Mouse (Mus musculus) liver, embryonic 15.5 days (tissue): ENCODE measurements at regions not wholly inside any gene's neighbourhood (a gene's known extent, or its start where the extent isn't known, plus 50 kb on each side); places are given as distances from the start of the nearest gene placed in this dataset.

Experiments
- ATAC-seq: fragments of 200-750 bp; cut with Nextera tagmentation; 2 replicates; pipeline ENCODE4 v1.8.0; 2017; ENCODE audit warnings: moderate number of reproducible peaks, mild to moderate bottlenecking, moderate library complexity; ENCODE audit not compliant: insufficient read depth
- H3K27ac ChIP-seq: fragments of 300-500 bp; sonication (generic); replicated peaks from 2 replicates; pipeline ENCODE4 v1.5.1; 2015; ENCODE audit warnings: mild to moderate bottlenecking, inconsistent platforms
- H3K27me3 ChIP-seq: fragments of 300-500 bp; sonication (generic); 2 replicates; pipeline ENCODE4 v1.6.1; 2015; ENCODE audit warnings: mild to moderate bottlenecking, inconsistent platforms
- H3K36me3 ChIP-seq: fragments of 300-500 bp; sonication (generic); replicated peaks from 2 replicates; pipeline ENCODE4 v1.6.1; 2015; ENCODE audit warnings: moderate library complexity, mild to moderate bottlenecking, inconsistent platforms
- H3K4me1 ChIP-seq: fragments of 300-500 bp; sonication (generic); replicated peaks from 2 replicates; pipeline ENCODE4 v1.6.1; 2015; ENCODE audit warnings: inconsistent platforms
- H3K4me2 ChIP-seq: fragments of 300-500 bp; sonication (generic); 2 replicates; pipeline ENCODE4 v1.6.1; 2015; ENCODE audit warnings: moderate library complexity, mild to moderate bottlenecking, inconsistent platforms
- H3K4me3 ChIP-seq: fragments of 300-500 bp; sonication (generic); replicated peaks from 2 replicates; pipeline ENCODE4 v1.5.1; 2015; ENCODE audit warnings: mild to moderate bottlenecking, inconsistent platforms
- H3K9ac ChIP-seq: fragments of 300-500 bp; sonication (generic); 2 replicates; pipeline ENCODE4 v1.6.1; 2015; ENCODE audit warnings: moderate library complexity, mild to moderate bottlenecking, inconsistent platforms
- H3K9me3 ChIP-seq: fragments of 300-500 bp; sonication (generic); replicated peaks from 2 replicates; pipeline ENCODE4 v1.6.1; 2016; ENCODE audit warnings: inconsistent platforms
- WGBS: fragments of 180-500 bp; shearing (Covaris S2); methylation state at CpG from one replicate; pipeline ENCODE4 v1.1.7; 2015; ENCODE audit warnings: mixed read lengths; ENCODE audit not compliant: insufficient replicate concordance; 5-methylcytosine and 5-hydroxymethylcytosine counted together

DNA sequence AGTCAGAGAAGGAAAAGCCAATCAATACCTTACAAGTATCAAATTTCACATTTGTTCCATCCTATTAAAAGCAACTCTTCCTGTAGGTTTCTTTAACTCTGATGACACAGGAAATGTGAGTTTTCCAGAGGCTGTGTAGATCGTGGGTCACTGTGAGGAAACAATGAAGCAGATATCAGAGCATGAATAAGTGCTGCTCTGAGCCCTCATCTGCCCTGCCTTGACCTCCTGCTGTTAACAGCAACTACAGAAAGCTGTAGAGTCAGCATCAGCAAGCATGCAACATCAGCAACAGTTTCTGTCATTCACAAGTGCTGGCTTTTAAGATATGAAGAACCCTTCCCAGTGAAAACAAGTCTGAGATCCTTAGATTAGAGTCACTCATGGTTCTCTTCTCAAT is 176.2 kb upstream of the A1bg start:
- Histone ChIP-seq H3K4me2 (no peak overlapping the region), H3K9me3 (no peaks in the 10 kb centered on the region), H3K9ac (no peak overlapping the region), H3K27me3 (no peaks in the 10 kb centered on the region), H3K27ac (no peak overlapping the region), H3K4me3 (no peak overlapping the region), H3K36me3 (no peaks in the 10 kb centered on the region), H3K4me1 (no peaks in the 10 kb centered on the region)
- ATAC-seq: no peak
- 8% methylated on average over 1 of the region's 1 CpGs for WGBS

DNA sequence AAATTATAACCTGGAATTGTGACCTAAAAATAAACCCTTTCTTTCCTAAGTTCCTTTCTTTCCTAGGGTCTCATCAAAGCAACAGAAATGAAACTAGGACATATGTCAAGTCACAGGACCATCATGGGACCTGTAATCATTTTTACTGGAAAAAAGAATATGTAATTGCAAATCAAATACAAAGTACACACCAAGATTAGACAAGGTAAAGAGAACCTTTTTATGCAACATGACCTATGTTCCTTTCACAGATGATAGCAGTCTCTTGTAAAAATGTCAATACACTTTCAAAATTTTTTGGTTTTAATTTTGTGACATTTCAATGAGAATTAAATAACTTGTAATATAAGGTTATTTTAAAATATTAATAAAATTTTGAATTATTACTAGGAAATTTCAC is 175.7 kb upstream of the A1bg start:
- Histone ChIP-seq H3K9me3 (no peaks in the 10 kb centered on the region), H3K27me3 (no peaks in the 10 kb centered on the region), H3K36me3 (no peaks in the 10 kb centered on the region), H3K4me1 (no peaks in the 10 kb centered on the region), H3K4me3 (no peak overlapping the region), H3K9ac (no peak overlapping the region), H3K4me2 (no peak overlapping the region), H3K27ac (no peak overlapping the region)
- ATAC-seq: no peak

GRCm38 (mm10) chr15:61096021-61096781 is 173.4 kb upstream of the A1bg start:
- no peaks in the 10 kb centered on the region for H3K9me3 ChIP-seq
- no peak overlapping the region for H3K4me3 ChIP-seq
- no peak overlapping the region for H3K4me2 ChIP-seq
- H3K27me3 ChIP-seq: no peaks in the 10 kb centered on the region
- WGBS: 55% methylated on average over 3 of the region's 3 CpGs
- ATAC-seq: no peak
- no peak overlapping the region for H3K27ac ChIP-seq
- no peaks in the 10 kb centered on the region for H3K36me3 ChIP-seq
- H3K4me1 ChIP-seq: no peaks in the 10 kb centered on the region
- no peak overlapping the region for H3K9ac ChIP-seq

DNA sequence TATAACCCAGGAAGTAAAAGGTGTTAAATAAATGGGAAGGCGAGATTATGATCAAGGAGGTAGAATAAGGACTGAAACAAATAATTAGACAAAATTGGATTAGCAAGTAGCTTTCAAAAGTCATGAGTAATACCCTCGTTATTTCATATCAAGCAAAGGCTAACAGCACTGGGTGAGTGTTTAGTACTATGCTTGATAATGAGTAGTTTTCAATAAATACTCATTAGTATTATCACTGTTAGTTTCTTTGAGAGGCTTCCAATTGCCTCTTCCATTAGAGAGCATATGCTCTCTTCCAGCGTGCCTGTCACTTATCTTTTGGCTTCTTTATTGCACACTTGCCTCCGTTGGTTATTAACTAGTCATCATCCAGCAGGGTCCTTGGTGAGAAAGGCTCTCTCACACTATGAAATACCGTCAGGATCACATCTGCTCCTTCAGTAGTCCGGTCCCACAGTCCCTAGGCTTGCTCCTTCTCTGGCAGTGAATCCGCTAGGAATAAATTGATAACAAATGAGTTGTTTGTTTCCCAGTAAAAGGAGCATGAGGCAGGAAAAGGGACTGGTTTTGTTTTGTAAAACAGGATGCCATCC is 132.3 kb upstream of the A1bg start:
- no peak overlapping the region for H3K4me3 ChIP-seq
- H3K27me3 ChIP-seq: no peaks in the 10 kb centered on the region
- no peaks in the 10 kb centered on the region for H3K9me3 ChIP-seq
- no peak for ATAC-seq
- WGBS: 58% methylated on average over 7 of the region's 7 CpGs
- H3K9ac ChIP-seq: no peak overlapping the region
- no peaks in the 10 kb centered on the region for H3K36me3 ChIP-seq
- no peak overlapping the region for H3K4me2 ChIP-seq
- no peaks in the 10 kb centered on the region for H3K4me1 ChIP-seq
- no peak overlapping the region for H3K27ac ChIP-seq

DNA sequence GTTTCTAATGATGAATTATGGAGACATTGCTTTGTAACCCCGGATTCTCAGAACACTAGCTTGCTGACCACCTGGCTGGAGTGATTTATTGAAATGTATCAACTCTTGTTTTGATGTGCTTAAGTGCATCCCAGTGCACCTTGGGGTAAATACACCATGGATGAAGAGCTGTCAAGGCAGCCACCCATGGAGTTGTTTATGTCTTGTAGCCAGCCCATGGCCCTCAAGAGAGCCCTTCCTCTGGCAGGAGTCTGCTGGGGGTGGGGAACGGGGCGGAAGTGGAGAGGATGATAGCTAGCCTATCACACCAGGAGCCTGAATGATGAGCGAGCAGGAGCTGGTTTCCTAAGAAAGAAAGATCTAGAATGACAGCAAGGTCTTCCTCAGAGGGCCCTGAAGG is 128.6 kb upstream of the A1bg start:
- no peak overlapping the region for H3K27ac ChIP-seq
- H3K27me3 ChIP-seq: no peaks in the 10 kb centered on the region
- no peak overlapping the region for H3K9ac ChIP-seq
- no peak overlapping the region for H3K4me3 ChIP-seq
- WGBS: 48% methylated on average over 4 of the region's 4 CpGs
- H3K4me2 ChIP-seq: no peak overlapping the region
- no peaks in the 10 kb centered on the region for H3K4me1 ChIP-seq
- no peaks in the 10 kb centered on the region for H3K9me3 ChIP-seq
- no peak for ATAC-seq
- no peaks in the 10 kb centered on the region for H3K36me3 ChIP-seq

- Histone ChIP-seq H3K9me3 (no peaks in the 10 kb centered on the region), H3K4me2 (no peak overlapping the region), H3K27me3 (no peaks in the 10 kb centered on the region), H3K27ac (no peak overlapping the region), H3K4me1 (no peaks in the 10 kb centered on the region), H3K9ac (no peak overlapping the region), H3K4me3 (no peak overlapping the region), H3K36me3 (no peaks in the 10 kb centered on the region)
- 72% methylated on average over 3 of the region's 3 CpGs for WGBS
- no peak for ATAC-seq
These were observed 86.7 kb upstream of the A1bg start for GRCm38 (mm10) chr15:61009509-61009908.

GRCm38 (mm10) chr15:61007461-61008059 is 84.7 kb upstream of the A1bg start:
- no peak overlapping the region for H3K27ac ChIP-seq
- ATAC-seq: no peak
- no peak overlapping the region for H3K4me2 ChIP-seq
- no peaks in the 10 kb centered on the region for H3K36me3 ChIP-seq
- H3K4me3 ChIP-seq: no peak overlapping the region
- no peaks in the 10 kb centered on the region for H3K27me3 ChIP-seq
- no peak overlapping the region for H3K9ac ChIP-seq
- no peaks in the 10 kb centered on the region for H3K4me1 ChIP-seq
- WGBS: 52% methylated on average over 3 of the region's 3 CpGs
- no peaks in the 10 kb centered on the region for H3K9me3 ChIP-seq

DNA sequence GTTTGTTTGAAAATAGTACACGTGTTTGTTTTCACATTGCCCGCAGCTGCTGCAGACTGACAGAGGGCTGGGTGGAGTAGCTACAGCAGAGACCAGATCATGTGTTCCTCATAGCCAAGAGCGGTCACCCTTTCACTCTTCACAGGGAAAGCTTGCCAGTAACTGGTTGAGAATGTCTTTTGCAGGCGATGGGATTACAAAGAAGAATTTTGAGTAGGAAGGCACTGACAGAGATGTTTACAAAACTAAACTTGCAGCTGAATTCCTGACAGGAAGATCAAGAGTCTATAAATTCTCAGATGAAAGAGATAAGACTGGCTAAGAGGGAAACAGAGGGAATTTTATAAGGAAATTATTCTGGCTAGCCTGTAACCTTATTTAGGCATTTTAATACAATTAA is 83.8 kb upstream of the A1bg start:
- Histone ChIP-seq H3K36me3 (no peaks in the 10 kb centered on the region), H3K4me3 (no peak overlapping the region), H3K9me3 (no peaks in the 10 kb centered on the region), H3K4me1 (no peaks in the 10 kb centered on the region), H3K27me3 (no peaks in the 10 kb centered on the region), H3K9ac (no peak overlapping the region), H3K4me2 (no peak overlapping the region), H3K27ac (no peak overlapping the region)
- 46% methylated on average over 4 of the region's 4 CpGs for WGBS
- no peak for ATAC-seq

DNA sequence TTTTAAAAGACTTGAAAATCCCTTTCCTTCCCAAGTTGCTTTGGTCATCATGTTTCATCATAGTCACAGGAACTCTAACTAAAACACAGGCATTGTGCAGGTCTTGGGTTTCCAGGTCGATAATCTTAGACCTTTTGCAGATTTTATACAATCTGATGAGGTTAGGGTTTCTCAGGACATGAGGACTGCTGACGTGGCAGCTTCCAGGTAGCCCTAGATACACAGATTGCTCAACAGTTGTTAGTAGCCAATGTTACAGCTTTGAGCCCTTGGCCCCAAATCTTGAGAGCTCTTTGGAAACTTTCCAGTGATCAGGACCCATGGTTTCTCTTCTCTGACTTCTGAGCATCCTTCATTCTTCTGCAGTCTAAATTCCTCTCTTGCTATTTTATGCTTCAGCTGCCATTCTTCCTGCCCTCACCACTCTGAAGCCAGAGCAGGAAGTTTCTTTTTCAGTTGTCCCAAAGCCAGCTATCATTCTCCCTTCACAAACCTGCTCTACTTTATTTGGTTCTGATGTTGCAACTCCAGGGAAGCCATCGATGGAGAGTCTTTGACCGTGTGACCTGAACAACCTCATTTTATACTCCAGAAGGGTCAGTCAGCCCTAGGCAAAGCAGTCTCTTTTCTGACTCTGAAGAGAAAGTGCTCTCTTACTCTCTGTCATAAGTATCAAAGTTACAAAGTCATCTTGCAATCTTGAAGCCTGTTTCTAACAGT is 71.3 kb upstream of the A1bg start:
- no peak overlapping the region for H3K4me3 ChIP-seq
- no peaks in the 10 kb centered on the region for H3K4me1 ChIP-seq
- H3K27ac ChIP-seq: no peak overlapping the region
- H3K9ac ChIP-seq: no peak overlapping the region
- no peaks in the 10 kb centered on the region for H3K36me3 ChIP-seq
- 55% methylated on average over 4 of the region's 4 CpGs for WGBS
- ATAC-seq: no peak
- no peaks in the 10 kb centered on the region for H3K9me3 ChIP-seq
- H3K27me3 ChIP-seq: no peaks in the 10 kb centered on the region
- no peak overlapping the region for H3K4me2 ChIP-seq

- Histone ChIP-seq H3K9ac (no peak overlapping the region), H3K4me3 (no peak overlapping the region), H3K9me3 (no peaks in the 10 kb centered on the region), H3K27ac (no peak overlapping the region), H3K36me3 (no peaks in the 10 kb centered on the region), H3K27me3 (no peaks in the 10 kb centered on the region), H3K4me2 (no peak overlapping the region), H3K4me1 (no peaks in the 10 kb centered on the region)
- no peak for ATAC-seq
- 65% methylated on average over 2 of the region's 2 CpGs for WGBS
These were observed 70.6 kb upstream of the A1bg start for GRCm38 (mm10) chr15:60993394-60993793.

- H3K9me3 ChIP-seq: no peaks in the 10 kb centered on the region
- no peaks in the 10 kb centered on the region for H3K36me3 ChIP-seq
- WGBS: 47% methylated on average over 2 of the region's 2 CpGs
- H3K9ac ChIP-seq: no peak overlapping the region
- no peaks in the 10 kb centered on the region for H3K4me1 ChIP-seq
- H3K27me3 ChIP-seq: no peaks in the 10 kb centered on the region
- ATAC-seq: no peak
- no peak overlapping the region for H3K4me2 ChIP-seq
- H3K4me3 ChIP-seq: no peak overlapping the region
- no peak overlapping the region for H3K27ac ChIP-seq
These were observed 59.8 kb upstream of the A1bg start for GRCm38 (mm10) chr15:60982576-60982975.
